8 mouse cellular contexts compared by ENCODE assay signal in genomic region chr5:111420896-111421295, GRCm38 (mm10). TPM values are rescaled to one million over a fixed set of nuclear protein-coding genes. Genes with fewer than 3 reads are reported as not detected.
DNase-seq lines count a peak whose midpoint lies in the region; ATAC-seq lines count a peak whose summit lies in the region.

No protein-coding gene starts in this region.

- WGBS in kidney, embryonic 14.5 days: 51% methylated on average over 22 of the region's 22 CpGs
- 17% methylated on average over 22 of the region's 22 CpGs for WGBS in embryonic facial prominence, embryonic 12.5 days
- 14% methylated on average over 22 of the region's 22 CpGs for WGBS in hindbrain, embryonic 14.5 days
- WGBS in midbrain, embryonic 16.5 days: 18% methylated on average over 22 of the region's 22 CpGs

- peaks cover 51% of the 10 kb centered on the region for H3K4me1 ChIP-seq in kidney, embryonic 14.5 days (ENCODE audit: control insufficient read depth, insufficient read depth, low read length)
- peaks cover 69% of the 10 kb centered on the region for H3K4me1 ChIP-seq in embryonic facial prominence, embryonic 12.5 days
- peaks cover 64% of the 10 kb centered on the region for H3K4me1 ChIP-seq in hindbrain, embryonic 14.5 days (replicated peaks; ENCODE audit: control insufficient read depth, insufficient read depth, low read length)
- peaks cover 48% of the 10 kb centered on the region for H3K4me1 ChIP-seq in midbrain, embryonic 16.5 days (ENCODE audit: control insufficient read depth, insufficient read depth, low read length)

- H3K27me3 ChIP-seq in kidney, embryonic 14.5 days (ENCODE audit: control insufficient read depth, insufficient read depth, low read length): peaks cover 45% of the 10 kb centered on the region
- no peaks in the 10 kb centered on the region for H3K27me3 ChIP-seq in embryonic facial prominence, embryonic 12.5 days
- no peaks in the 10 kb centered on the region for H3K27me3 ChIP-seq in hindbrain, embryonic 14.5 days (ENCODE audit: control insufficient read depth, insufficient read depth, low read length)
- no peaks in the 10 kb centered on the region for H3K27me3 ChIP-seq in midbrain, embryonic 16.5 days (ENCODE audit: control insufficient read depth, insufficient read depth, low read depth, low read length)

- H3K27ac ChIP-seq in kidney, embryonic 14.5 days (ENCODE audit: low read depth, low read length): no peak overlapping the region
- peak overlapping the region; percentile 98 for H3K27ac ChIP-seq in embryonic facial prominence, embryonic 12.5 days
- peak overlapping the region; percentile 89 for H3K27ac ChIP-seq in hindbrain, embryonic 14.5 days
- peak overlapping the region; percentile 96 for H3K27ac ChIP-seq in midbrain, embryonic 16.5 days (ENCODE audit: low read length)

- peak overlapping the region; percentile 81 for H3K4me3 ChIP-seq in kidney, embryonic 14.5 days (ENCODE audit: low read length)
- H3K4me3 ChIP-seq in embryonic facial prominence, embryonic 12.5 days: peak overlapping the region; percentile 95
- peak overlapping the region; percentile 92 for H3K4me3 ChIP-seq in hindbrain, embryonic 14.5 days (replicated peaks; ENCODE audit: low read length)
- H3K4me3 ChIP-seq in midbrain, embryonic 16.5 days (ENCODE audit: low read depth, low read length): peak overlapping the region; percentile 77

- H3K9me3 ChIP-seq in kidney, embryonic 14.5 days (ENCODE audit: control insufficient read depth, low read length): no peaks in the 10 kb centered on the region
- no peaks in the 10 kb centered on the region for H3K9me3 ChIP-seq in embryonic facial prominence, embryonic 12.5 days
- H3K9me3 ChIP-seq in hindbrain, embryonic 14.5 days (ENCODE audit: control insufficient read depth, low read length): no peaks in the 10 kb centered on the region
- no peaks in the 10 kb centered on the region for H3K9me3 ChIP-seq in midbrain, embryonic 16.5 days (replicated peaks; ENCODE audit: control insufficient read depth, low read length, poor library complexity, severe bottlenecking)

- ATAC-seq in kidney, embryonic 14.5 days (ENCODE audit: low FRiP score, low TSS enrichment): no peak
- ATAC-seq in embryonic facial prominence, embryonic 12.5 days (ENCODE audit: insufficient number of reproducible peaks, insufficient read depth, low FRiP score, low TSS enrichment): no peak
- ATAC-seq in hindbrain, embryonic 14.5 days (ENCODE audit: low FRiP score): no peak
- no peak for ATAC-seq in midbrain, embryonic 16.5 days

- peak overlapping the region; percentile 95 for H3K4me2 ChIP-seq in kidney, embryonic 14.5 days (replicated peaks; ENCODE audit: low read depth, low read length)
- peak overlapping the region; percentile 91 for H3K4me2 ChIP-seq in embryonic facial prominence, embryonic 12.5 days (replicated peaks)
- H3K4me2 ChIP-seq in hindbrain, embryonic 14.5 days (replicated peaks): peak overlapping the region; percentile 99
- peak overlapping the region; percentile 98 for H3K4me2 ChIP-seq in midbrain, embryonic 16.5 days (ENCODE audit: low read length)

- H3K36me3 ChIP-seq in kidney, embryonic 14.5 days (ENCODE audit: control insufficient read depth, insufficient read depth, low read length): peaks cover 11% of the 10 kb centered on the region; the same call in 1 of the 2 replicates
- peaks cover 66% of the 10 kb centered on the region for H3K36me3 ChIP-seq in embryonic facial prominence, embryonic 12.5 days
- H3K36me3 ChIP-seq in hindbrain, embryonic 14.5 days (replicated peaks; ENCODE audit: control insufficient read depth, insufficient read depth): peaks cover 34% of the 10 kb centered on the region
- no peaks in the 10 kb centered on the region for H3K36me3 ChIP-seq in midbrain, embryonic 16.5 days (ENCODE audit: control insufficient read depth, insufficient read depth, low read length)

- peak overlapping the region; percentile 82; the same call in 1 of the 2 replicates for H3K9ac ChIP-seq in kidney, embryonic 14.5 days (ENCODE audit: low read depth, low read length)
- H3K9ac ChIP-seq in embryonic facial prominence, embryonic 12.5 days: peak overlapping the region; percentile 100
- H3K9ac ChIP-seq in hindbrain, embryonic 14.5 days: peak overlapping the region; percentile 93
- H3K9ac ChIP-seq in midbrain, embryonic 16.5 days (ENCODE audit: low read depth, low read length): peak overlapping the region; percentile 95

- DNase-seq in kidney, postnatal 36 days: no peak
- DNase-seq in hindbrain, embryonic 14.5 days (ENCODE audit: low spot score): no peak
- DNase-seq in thymus, postnatal 25 days: no peak
- DNase-seq in cerebellum, postnatal 36 days: no peak
- DNase-seq in adrenal gland, postnatal 10 days: no peak

RNA-seq across cellular contexts. Expression of gene Mn1, which starts 3.7 kb away (rescaled TPM):
- polyA plus RNA-seq in kidney, embryonic 14.5 days (2014; fragmentation: Nextera tagmentation; extraction: Ambion mirVana): 5.1 and 6.9 TPM in 2 replicates
- 57.8 and 58.3 TPM in 2 replicates for polyA plus RNA-seq in embryonic facial prominence, embryonic 12.5 days (2016; fragmentation: Nextera tagmentation; extraction: Ambion mirVana)
- 27.8 and 28.6 TPM in 2 replicates for polyA plus RNA-seq in hindbrain, embryonic 14.5 days (2014; fragmentation: Nextera tagmentation; extraction: Ambion mirVana)
- polyA plus RNA-seq in midbrain, embryonic 16.5 days (2015; fragmentation: Nextera tagmentation; extraction: Ambion mirVana): 41.6 and 50.3 TPM in 2 replicates
- 1 to 10 TPM; 6.4 to 8.5 TPM for total RNA-seq in adrenal gland, postnatal 10 days (2021)
